Mouse (Mus musculus) ES-Bruce4 (cell line): ENCODE data around the gene Acoxl.

Experiments used
- CTCF ChIP-seq: IDR thresholded peaks from one replicate; pipeline ENCODE4 v1.8.1; 2011; ENCODE audit warnings: low read depth, low read length
- EP300 ChIP-seq: IDR thresholded peaks from 2 replicates; pipeline ENCODE4 v1.6.1; 2011; ENCODE audit warnings: low read depth, low read length; ENCODE audit not compliant: insufficient read depth
- POLR2A ChIP-seq: IDR thresholded peaks from one replicate; pipeline ENCODE4 v1.8.1; 2011; ENCODE audit warnings: low read length; ENCODE audit not compliant: insufficient read depth

- no peak for TF ChIP-seq CTCF
- no peak for TF ChIP-seq POLR2A
- no peak for TF ChIP-seq EP300
Measured at GRCm38 (mm10) chr2:128138924-128139323, 300.2 kb downstream of the Acoxl start.
